Mouse (Mus musculus) liver, embryonic 11.5 days (tissue): ENCODE measurements around the gene Ubxn11. TPM values are rescaled to one million over a fixed set of nuclear protein-coding genes. Genes with fewer than 3 reads are reported as not detected.
"Not testable (repeated sequence)": the region's sequence is repeated elsewhere in the genome, so short reads cannot be mapped to it uniquely, and the experiment has no call there.

Experiments used
- ATAC-seq: fragments of 200-750 bp; cut with Nextera tagmentation; replicated peaks from 2 replicates; pipeline ENCODE4 v1.8.0; 2017; ENCODE audit warnings: moderate number of reproducible peaks, mild to moderate bottlenecking, moderate TSS enrichment, moderate library complexity; ENCODE audit not compliant: low FRiP score
- DNase-seq: peaks from one replicate; pipeline ENCODE4 v3.0.0-alpha.2; 2017; ENCODE audit warnings: low spot score
- H3K27ac ChIP-seq: fragments of 300-500 bp; sonication (generic); 2 replicates; pipeline ENCODE4 v1.5.1; 2014; ENCODE audit warnings: mild to moderate bottlenecking, low read depth, low read length, control low read depth
- H3K27me3 ChIP-seq: fragments of 300-500 bp; sonication (generic); replicated peaks from 2 replicates; pipeline ENCODE4 v1.6.1; 2014; ENCODE audit warnings: low read length, mixed read lengths; ENCODE audit not compliant: control insufficient read depth, insufficient read depth
- H3K36me3 ChIP-seq: fragments of 300-500 bp; sonication (generic); 2 replicates; pipeline ENCODE4 v1.6.1; 2014; ENCODE audit warnings: mild to moderate bottlenecking, low read length, moderate library complexity, mixed read lengths; ENCODE audit not compliant: control insufficient read depth, insufficient read depth
- H3K4me1 ChIP-seq: fragments of 300-500 bp; sonication (generic); replicated peaks from 2 replicates; pipeline ENCODE4 v1.6.1; 2014; ENCODE audit warnings: low read length, mixed read lengths; ENCODE audit not compliant: control insufficient read depth, insufficient read depth
- H3K4me2 ChIP-seq: fragments of 300-500 bp; sonication (generic); 2 replicates; pipeline ENCODE4 v1.6.1; 2014; ENCODE audit warnings: mild to moderate bottlenecking, control low read depth, moderate library complexity
- H3K4me3 ChIP-seq: fragments of 300-500 bp; sonication (generic); 2 replicates; pipeline ENCODE4 v1.5.1; 2014; ENCODE audit warnings: low read depth, low read length, control low read depth
- H3K9ac ChIP-seq: fragments of 300-500 bp; sonication (generic); 2 replicates; pipeline ENCODE4 v1.6.1; 2014; ENCODE audit warnings: low read depth, low read length, control low read depth
- H3K9me3 ChIP-seq: fragments of 300-500 bp; sonication (generic); 2 replicates; pipeline ENCODE4 v1.6.1; 2016; ENCODE audit warnings: low read length, inconsistent platforms, mixed read lengths; ENCODE audit not compliant: control insufficient read depth
- WGBS: fragments of 180-500 bp; shearing (Covaris S2); extraction: QIAGEN DNeasy Blood & Tissue Kit; methylation state at CpG from one replicate; pipeline ENCODE4 v1.1.7; 2014; 5-methylcytosine and 5-hydroxymethylcytosine counted together
- polyA plus RNA-seq: library from polyadenylated mRNA; unstranded; fragments of >200 nt; fragmentation: Nextera tagmentation; extraction: Ambion mirVana; gene quantifications from 2 replicates; pipeline ENCODE4 v1.2.1, GENCODE M21; 2014

The Ubxn11 gene
- polyA plus RNA-seq, 1 experiment from 2014 or later = 5.6 TPM

DNA sequence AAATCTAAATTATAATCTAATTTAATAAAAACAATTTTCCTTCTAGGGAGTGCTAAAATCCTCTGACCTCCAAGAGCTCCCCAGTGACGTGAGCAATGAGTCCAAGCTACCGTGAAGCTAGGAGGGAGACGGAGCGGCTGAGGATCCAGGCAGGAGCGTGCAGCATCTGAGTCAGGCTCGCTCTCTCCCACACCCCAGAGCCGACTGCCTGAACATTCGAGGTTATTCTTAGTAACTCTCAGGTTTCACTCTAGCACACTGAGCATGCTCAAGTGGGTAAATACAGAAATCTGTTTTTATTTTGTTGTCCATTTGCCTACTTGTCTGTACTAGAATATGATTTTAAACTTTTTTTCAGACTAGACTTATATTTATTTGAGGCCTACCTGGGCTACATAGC, 54.4 kb downstream of the Ubxn11 start:
- Histone ChIP-seq H3K36me3 (peaks cover 16% of the 10 kb centered on the region), H3K27ac (no peak overlapping the region), H3K4me2 (no peak overlapping the region), H3K27me3 (no peaks in the 10 kb centered on the region), H3K4me1 (no peaks in the 10 kb centered on the region), H3K9ac (no peak overlapping the region), H3K9me3 (no peaks in the 10 kb centered on the region), H3K4me3 (no peak overlapping the region)
- no peak for DNase-seq
- 75% methylated on average over 8 of the region's 8 CpGs for WGBS
- no peak for ATAC-seq

DNA sequence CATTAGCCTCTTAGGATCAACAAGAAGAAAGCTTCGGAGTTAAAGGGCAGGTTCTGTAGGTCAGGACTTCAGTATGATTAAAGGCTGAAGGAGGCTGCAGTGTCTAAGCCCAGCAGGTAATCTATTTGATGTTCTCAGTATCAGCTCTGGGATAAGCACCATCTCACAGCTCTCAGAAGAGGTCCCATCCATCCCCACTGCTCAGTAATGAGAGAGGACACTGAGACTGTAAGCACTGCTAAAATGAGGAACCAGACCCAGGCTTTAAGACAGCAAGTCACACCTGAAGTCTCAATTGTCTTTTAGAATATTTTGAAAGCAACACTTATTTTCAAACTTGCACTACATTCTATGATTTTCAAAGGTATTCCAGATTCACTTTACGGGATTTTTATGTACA, 55.2 kb downstream of the Ubxn11 start:
- Histone ChIP-seq H3K4me1 (no peaks in the 10 kb centered on the region), H3K36me3 (peaks cover 11% of the 10 kb centered on the region), H3K27me3 (no peaks in the 10 kb centered on the region), H3K9me3 (no peaks in the 10 kb centered on the region), H3K4me3 (no peak overlapping the region), H3K4me2 (no peak overlapping the region), H3K9ac (no peak overlapping the region), H3K27ac (no peak overlapping the region)
- no peak for ATAC-seq
- no peak for DNase-seq
- 82% methylated on average over 2 of the region's 2 CpGs for WGBS

DNA sequence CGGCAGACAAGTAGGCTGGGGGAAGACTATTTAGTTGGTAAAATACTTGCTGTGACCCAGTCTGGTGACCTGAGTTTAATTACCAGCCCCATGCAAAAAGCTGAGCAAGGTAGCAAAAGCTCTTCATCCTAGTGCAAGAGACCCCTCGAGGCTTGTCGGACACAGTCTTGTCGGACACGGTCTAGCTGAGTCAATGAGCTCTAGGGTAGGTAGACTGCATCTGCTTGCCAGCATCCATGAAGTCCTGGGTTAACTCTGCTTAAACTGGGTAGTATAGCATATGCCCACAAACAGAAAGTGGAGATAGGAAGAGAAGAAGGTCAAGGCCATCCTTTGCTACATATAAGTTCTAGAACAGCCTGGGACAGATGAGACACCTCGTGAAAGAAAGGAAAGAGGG, 56.4 kb downstream of the Ubxn11 start:
- DNase-seq (no peak), ATAC-seq (no peak)
- no peaks in the 10 kb centered on the region for H3K9me3 ChIP-seq
- H3K36me3 ChIP-seq = peaks cover 6% of the 10 kb centered on the region
- H3K4me3 ChIP-seq = no peak overlapping the region
- WGBS = 80% methylated on average over 6 of the region's 6 CpGs
- no peaks in the 10 kb centered on the region for H3K4me1 ChIP-seq
- peak overlapping the region; percentile 12; the same call in 1 of the 2 replicates for H3K4me2 ChIP-seq
- H3K27ac ChIP-seq = no peak overlapping the region
- H3K27me3 ChIP-seq = no peaks in the 10 kb centered on the region
- no peak overlapping the region for H3K9ac ChIP-seq

DNA sequence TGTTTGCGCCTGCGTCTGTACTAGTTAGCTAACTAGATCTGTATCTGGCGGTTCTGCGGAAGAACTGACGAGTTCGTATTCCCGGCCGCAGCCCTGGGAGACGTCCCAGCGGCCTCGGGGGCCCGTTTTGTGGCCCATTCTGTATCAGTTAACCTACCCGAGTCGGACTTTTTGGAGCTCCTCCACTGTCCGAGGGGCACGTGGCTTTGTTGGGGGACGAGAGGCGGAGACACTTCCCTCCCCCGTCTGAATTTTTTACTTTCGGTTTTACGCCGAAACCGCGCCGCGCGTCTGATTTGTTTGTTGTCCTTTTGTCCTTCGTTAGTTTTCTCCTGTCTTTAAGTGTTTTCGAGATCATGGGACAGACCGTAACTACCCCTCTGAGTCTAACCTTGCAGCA, 57.7 kb downstream of the Ubxn11 start:
- H3K9ac ChIP-seq = peak overlapping the region; percentile 40; the same call in 1 of the 2 replicates
- WGBS = 6% methylated on average over 30 of the region's 30 CpGs
- not testable (repeated sequence) for H3K9me3 ChIP-seq, H3K4me1 ChIP-seq, H3K36me3 ChIP-seq, ATAC-seq, H3K27ac ChIP-seq, H3K27me3 ChIP-seq
- peak overlapping the region; percentile 58 for H3K4me3 ChIP-seq
- peak; percentile 58 for DNase-seq
- H3K4me2 ChIP-seq = peak overlapping the region; percentile 59

DNA sequence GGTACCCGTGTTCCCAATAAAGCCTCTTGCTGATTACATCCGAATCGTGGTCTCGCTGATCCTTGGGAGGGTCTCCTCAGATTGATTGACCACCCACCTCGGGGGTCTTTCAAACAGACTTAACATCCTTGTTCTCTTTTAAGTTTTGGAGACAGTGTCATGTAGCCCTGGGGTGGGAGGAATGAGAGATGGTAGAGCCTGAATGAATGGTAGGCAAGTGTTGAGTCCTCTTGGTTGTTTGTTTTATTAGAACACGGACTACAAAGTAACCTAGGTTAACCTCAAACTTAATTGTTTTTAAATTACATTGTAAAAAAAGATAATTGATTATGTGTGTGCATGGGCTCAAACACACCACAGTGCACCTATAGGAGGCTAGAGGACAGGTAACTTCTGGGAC, 62.2 kb downstream of the Ubxn11 start:
- Histone ChIP-seq H3K4me1 (peaks cover 17% of the 10 kb centered on the region), H3K4me3 (no peak overlapping the region), H3K9ac (no peak overlapping the region), H3K36me3 (peaks cover 4% of the 10 kb centered on the region; the same call in 1 of the 2 replicates), H3K27ac (peak overlapping the region; percentile 3; the same call in 1 of the 2 replicates), H3K9me3 (no peaks in the 10 kb centered on the region), H3K4me2 (no peak overlapping the region; the same call in 1 of the 2 replicates), H3K27me3 (no peaks in the 10 kb centered on the region)
- DNase-seq = no peak
- no peak for ATAC-seq
- WGBS = 88% methylated on average over 5 of the region's 6 CpGs

DNA sequence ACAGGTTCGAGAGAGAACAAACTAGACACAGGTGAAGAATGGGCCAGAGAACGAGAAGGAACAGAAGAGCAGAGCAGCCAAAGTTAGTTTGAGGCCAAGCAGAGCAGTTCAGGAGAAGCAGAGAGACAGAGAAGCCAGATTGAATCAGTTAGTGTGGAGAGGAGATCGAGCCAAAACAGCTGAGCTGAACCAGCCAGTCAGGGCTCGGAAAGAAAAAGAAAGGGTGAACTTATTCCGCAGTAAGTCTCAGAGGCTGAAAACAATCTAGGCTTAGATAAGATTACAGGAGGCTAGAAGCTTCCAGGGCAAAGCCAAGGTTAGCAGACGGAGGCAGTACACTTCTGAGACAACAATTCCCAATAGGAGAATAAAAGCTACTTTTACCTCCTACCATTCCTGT, 62.7 kb downstream of the Ubxn11 start:
- WGBS = 52% methylated on average over 6 of the region's 6 CpGs

DNA sequence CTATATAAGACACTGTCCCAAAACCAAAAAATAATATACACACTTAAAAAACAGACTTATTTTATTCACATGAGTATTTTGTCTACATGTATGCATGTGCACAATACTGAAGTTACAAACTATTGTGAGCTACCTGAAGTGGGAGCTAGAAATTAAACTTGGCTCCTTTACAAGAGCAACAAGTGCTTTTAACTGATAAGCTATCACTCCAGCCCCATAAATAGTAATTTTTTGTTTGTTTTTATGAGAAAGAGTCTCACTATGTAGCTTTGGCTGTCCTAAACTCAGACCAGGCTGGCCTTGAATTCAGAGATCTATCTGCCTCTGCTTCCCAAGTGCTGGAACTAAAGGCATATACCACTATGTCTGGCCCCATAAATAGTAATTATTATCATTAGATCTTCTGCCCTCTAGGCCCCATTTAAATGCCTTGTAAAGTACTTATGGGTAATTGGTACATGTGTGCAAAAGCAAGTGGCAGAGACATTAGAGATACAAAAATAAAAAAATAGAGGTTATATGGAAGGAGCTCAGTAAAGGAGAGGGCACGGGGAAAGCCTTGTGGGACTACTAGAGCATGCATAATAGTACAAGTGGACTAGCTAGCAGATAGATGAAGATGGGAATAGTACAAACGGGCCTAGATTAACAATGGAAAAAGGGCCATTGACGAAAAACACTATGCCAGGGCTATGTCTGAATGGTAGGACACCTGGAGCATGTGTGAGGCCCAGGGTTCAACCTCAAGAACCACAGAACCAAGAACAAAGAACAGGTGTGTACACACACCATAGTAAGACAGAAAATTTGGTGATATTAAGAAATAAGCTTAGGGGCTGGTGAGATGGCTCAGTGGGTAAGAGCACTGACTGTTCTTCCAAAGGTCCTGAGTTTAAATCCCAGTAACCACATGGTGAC, 63.4 kb downstream of the Ubxn11 start:
- H3K9ac ChIP-seq = no peak overlapping the region
- peak overlapping the region; percentile 74 for H3K27ac ChIP-seq
- H3K9me3 ChIP-seq = no peaks in the 10 kb centered on the region
- H3K36me3 ChIP-seq = peaks cover 4% of the 10 kb centered on the region; the same call in 1 of the 2 replicates
- H3K4me1 ChIP-seq = peaks cover 17% of the 10 kb centered on the region
- H3K27me3 ChIP-seq = no peaks in the 10 kb centered on the region
- 84% methylated on average over 3 of the region's 3 CpGs for WGBS
- no peak overlapping the region for H3K4me3 ChIP-seq
- no peak for DNase-seq
- peak overlapping the region; percentile 38 for H3K4me2 ChIP-seq
- ATAC-seq = peak; percentile 54

More for the DNA sequence above, 62.7 kb downstream of the Ubxn11 start:
- peaks cover 4% of the 10 kb centered on the region; the same call in 1 of the 2 replicates for H3K36me3 ChIP-seq
- peaks cover 17% of the 10 kb centered on the region for H3K4me1 ChIP-seq
- H3K9me3 ChIP-seq = no peaks in the 10 kb centered on the region
- peak overlapping the region; percentile 3; the same call in 1 of the 2 replicates for H3K27ac ChIP-seq
- peak overlapping the region; percentile 23; the same call in 1 of the 2 replicates for H3K4me2 ChIP-seq
- H3K27me3 ChIP-seq = no peaks in the 10 kb centered on the region
- ATAC-seq (0 out of 2 replicates have a peak, but pooled peaks have one; percentile 49), DNase-seq (no peak)
- no peak overlapping the region for H3K4me3 ChIP-seq
- no peak overlapping the region for H3K9ac ChIP-seq

DNA sequence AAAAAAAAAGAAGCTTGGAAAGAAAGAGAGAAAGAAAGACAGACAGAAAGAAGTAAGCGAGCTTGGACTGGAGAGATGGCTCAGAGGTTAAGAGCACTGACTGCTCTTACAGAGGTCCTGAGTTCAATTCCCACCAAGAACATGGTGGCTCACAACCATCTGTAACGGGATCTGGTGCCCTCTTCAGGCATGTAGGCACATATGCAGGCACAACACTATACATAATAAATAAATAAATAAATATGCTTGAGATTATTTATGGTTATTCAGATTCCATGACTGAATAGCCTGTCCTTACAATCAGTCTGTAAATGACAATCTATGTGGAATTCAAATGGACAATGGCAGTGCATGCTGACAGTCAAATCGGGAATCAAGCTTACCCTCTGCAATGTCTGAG, 64.5 kb downstream of the Ubxn11 start:
- Histone ChIP-seq H3K4me2 (no peak overlapping the region), H3K36me3 (peaks cover 4% of the 10 kb centered on the region; the same call in 1 of the 2 replicates), H3K9me3 (no peaks in the 10 kb centered on the region), H3K4me3 (no peak overlapping the region), H3K9ac (no peak overlapping the region), H3K27ac (no peak overlapping the region), H3K4me1 (peaks cover 17% of the 10 kb centered on the region), H3K27me3 (no peaks in the 10 kb centered on the region)
- ATAC-seq (no peak), DNase-seq (no peak)
- 88% methylated on average over 3 of the region's 3 CpGs for WGBS
